Mouse (Mus musculus): ENCODE measurements at regions not wholly inside any gene's neighbourhood (a gene's known extent, or its start where the extent isn't known, plus 50 kb on each side); places are given as distances from the start of the nearest gene placed in this dataset.

DNA sequence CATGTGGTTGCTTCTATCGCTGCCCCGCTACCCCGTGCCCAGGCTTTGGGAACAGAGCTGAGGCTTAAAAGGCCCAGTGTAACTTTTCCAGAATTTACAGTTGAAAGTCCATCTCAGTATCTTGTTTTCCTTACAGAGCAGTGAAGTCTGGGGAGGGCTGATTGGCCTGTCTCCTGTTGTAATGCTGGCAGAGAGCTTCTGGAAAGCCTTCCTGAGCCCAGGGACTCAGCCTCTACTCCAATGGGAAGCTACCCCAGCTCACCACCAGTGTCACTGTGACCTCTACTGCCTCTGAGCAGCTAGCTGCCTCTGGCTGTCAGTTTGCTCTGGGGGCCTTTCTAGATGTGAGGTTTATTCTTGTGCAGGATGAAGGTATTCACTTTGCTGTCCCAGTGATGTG, 87.5 kb downstream of the Kcnrg start:
- no peak for DNase-seq (ENCODE audit: low read depth, low spot score)

DNA sequence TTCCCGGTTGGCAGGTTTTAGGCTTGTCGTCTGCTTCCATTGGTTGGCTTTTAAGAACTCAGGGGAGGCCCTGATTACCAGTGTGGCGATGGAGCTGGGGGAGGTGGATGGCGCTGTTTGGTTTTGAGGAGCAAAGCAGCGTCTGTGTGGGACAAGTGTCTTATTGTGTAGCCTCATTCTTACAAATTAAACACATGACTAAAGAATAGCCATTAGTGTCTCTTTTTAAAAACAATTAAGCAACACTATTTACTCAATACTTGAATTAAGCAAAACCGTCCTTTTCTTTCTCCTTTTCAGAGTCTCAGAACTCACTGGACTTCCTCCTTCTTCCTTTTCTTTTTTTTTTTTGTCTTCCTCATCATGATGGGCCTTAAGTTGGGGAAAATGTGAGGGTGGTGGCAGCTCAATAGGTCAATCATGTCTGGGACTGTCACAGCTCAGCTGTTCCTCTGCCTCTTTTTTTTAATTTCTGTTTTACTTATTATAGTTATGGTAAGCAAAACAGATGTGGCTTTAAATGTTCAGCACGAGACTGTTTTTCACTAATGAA, 89.1 kb downstream of the Kcnrg start:
- no peak for DNase-seq (ENCODE audit: low read depth, low spot score)

GRCm38 (mm10) chr14:61696886-61697554, 89.8 kb downstream of the Kcnrg start:
- DNase-seq (ENCODE audit: low read depth, low spot score), result peak; percentile 89

DNA sequence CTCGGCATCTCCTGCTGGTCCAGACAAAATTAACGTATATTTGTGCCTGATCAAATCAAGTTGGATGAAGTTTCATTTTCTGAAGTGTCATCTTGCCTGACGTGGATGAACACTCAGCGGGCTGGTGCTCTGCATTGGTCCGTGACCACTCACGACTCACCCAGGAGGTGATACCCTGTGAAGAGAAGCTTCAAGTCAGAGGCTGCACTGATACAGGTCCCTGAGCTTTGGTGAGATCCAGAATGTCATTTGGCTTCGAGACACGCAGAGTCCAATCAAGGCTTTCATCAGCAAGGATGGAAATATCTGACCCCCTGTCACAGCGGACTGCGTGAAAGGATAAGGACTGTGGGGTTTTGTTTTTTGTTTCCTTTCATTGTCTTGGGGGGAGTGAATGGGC, 90.4 kb downstream of the Kcnrg start:
- DNase-seq (ENCODE audit: low read depth, low spot score), result peak; percentile 73

DNA sequence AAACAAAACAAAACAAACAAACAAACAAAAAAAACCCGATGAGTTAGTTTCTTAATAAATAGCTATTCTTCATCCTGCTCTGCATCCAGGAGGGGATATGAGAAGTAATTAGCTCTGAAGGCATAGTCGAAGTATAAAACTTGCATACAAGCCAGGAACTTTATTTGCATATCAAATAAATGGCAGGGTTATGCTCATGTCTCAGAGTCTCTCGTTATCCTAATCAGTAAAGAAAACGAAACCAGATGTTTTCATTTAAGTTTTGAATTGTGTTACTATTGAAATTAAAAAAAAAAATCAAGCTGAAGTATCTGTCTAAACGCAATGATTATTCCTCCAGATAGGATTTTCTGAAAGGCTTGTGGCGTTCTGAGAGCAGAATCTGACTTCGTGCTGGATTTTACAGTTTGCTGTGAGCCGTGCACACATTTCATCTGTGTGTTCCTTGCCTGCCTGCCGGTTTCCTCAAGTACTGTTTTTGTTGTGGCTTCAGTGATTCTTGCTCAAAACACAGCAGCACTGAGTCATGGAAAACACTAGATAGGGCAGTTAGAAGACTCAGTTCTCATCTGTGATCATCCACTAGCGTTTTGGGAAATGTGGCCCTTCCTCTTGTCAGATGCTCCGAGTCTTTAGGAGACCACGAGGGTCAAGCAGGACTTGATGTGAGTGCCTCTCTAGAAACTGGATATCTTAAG, 91.2 kb downstream of the Kcnrg start:
- peak; percentile 38 for DNase-seq (ENCODE audit: low read depth, low spot score)

- DNase-seq (ENCODE audit: low read depth, low spot score), result no peak
Measured at GRCm38 (mm10) chr14:61699638-61700037, 92.4 kb downstream of the Kcnrg start.

DNA sequence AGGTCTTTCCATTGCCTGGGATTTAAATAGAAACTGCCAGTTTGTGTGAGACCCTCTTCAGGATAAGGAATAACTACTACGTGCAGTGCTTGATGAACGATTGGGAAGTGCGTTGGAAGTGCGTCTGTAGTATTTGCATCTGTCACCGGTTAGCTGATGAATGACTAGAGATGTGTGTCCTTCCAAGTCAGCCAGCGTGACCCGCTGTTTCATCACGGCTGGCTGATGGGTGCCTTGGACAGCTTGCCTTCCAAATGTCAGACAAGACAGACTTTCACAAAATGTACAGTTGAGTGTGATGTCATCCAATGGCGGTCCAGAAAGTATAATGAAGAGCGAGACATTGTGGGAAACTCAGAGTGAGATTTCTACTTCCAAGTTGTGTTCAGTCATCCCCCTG, 93.9 kb downstream of the Kcnrg start:
- no peak for DNase-seq (ENCODE audit: low read depth, low spot score)

- no peak for DNase-seq (ENCODE audit: low read depth, low spot score)
Measured at GRCm38 (mm10) chr14:61703916-61704315, 96.7 kb downstream of the Kcnrg start.

GRCm38 (mm10) chr14:61706984-61707383, 99.7 kb downstream of the Kcnrg start:
- DNase-seq (ENCODE audit: low read depth, low spot score), result no peak

GRCm38 (mm10) chr14:61708331-61708730, 101.1 kb downstream of the Kcnrg start:
- DNase-seq (ENCODE audit: low read depth, low spot score), result no peak

DNA sequence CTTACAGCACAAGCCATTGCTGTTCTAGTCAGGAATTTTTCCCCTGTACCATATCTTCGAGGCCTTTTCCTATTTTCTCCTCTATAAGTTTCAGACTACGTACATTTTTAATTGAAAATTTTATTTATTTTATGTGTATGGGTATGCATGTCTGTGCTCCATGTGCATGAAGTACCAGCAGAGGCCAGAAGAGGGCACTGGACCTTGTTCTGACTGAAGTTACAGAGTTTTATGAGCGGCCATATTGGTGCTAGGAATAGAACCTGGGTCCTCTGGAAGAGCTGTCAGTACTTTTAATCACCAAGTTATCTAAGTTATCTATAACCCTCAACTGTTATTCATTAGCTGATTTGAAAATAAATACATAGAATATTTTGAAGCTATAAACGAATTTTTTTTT, 108.5 kb downstream of the Kcnrg start:
- DNase-seq (ENCODE audit: low read depth, low spot score), result no peak

DNA sequence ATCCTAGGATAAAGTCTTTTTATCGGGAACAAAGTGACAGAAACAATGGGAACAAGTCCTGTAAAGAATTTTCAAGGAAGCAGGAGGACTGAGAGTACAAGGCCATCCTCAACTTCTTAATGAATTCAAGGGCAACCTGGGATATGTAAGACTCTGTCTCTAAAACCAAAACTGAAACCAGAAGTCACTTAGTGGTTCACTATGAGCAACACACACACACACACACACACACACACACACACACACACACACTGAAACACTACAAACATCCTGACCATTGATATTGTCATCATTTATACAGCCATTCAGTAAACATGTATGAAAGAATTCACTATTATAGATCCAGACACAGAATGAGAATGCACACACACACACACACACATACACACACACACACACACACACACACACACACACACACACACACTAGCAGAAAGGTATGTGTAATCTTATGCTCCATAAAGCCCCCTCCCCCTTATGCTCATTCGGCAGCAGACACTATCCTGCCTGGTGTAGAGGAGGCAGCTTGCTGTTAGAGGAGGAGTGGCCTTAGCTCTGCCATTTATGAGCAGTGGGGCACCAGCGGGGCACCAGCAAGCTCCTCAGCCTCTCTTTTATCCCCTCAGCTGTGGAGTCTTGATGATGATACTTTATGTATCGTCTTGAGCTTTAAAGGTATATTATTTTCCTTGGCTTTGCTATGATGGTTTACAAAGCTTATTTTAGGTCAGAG, 111.3 kb downstream of the Kcnrg start:
- DNase-seq (ENCODE audit: low read depth, low spot score), result peak; percentile 48

DNA sequence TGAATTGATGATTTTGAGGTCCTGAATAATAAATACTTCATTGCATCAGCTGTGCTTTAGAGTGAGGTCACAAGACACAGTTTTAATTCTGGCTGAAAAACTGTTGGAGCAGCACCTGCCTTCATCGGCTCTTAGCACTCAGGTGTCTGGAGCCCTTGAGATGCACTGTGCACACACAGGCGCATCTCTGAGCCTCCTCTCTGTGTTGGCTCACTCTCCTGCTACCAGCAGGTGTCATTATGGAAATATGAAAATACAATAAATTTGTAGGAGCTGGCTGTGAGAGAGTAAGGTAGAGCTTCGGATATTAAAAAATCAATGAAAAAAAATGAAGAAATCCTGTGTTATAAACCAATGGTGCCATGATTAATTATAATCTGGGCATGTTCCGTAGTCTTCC, 114.0 kb downstream of the Kcnrg start:
- DNase-seq (ENCODE audit: low read depth, low spot score), result no peak

GRCm38 (mm10) chr14:61724942-61725341, 117.7 kb downstream of the Kcnrg start:
- no peak for DNase-seq (ENCODE audit: low read depth, low spot score)

DNA sequence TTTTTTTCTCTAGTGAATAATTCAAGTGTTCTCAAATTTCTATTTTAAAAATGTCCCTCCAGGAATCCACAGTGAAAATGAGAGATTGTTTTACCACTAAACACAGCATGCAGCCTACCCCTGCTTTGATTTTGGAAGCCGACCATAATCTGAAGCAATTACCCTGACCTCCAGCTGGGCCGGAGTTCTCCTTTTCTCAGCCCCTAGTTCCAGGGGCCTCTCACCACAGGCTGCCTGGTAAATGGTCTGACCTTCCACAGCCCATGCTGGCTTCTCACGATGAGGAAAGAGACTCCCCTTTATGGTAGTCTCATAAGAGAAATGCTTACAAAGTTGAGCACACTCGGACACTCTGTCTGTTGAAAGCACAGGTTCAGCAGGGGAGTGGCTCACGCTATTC, 121.3 kb downstream of the Kcnrg start:
- no peak for DNase-seq (ENCODE audit: low read depth, low spot score)

DNA sequence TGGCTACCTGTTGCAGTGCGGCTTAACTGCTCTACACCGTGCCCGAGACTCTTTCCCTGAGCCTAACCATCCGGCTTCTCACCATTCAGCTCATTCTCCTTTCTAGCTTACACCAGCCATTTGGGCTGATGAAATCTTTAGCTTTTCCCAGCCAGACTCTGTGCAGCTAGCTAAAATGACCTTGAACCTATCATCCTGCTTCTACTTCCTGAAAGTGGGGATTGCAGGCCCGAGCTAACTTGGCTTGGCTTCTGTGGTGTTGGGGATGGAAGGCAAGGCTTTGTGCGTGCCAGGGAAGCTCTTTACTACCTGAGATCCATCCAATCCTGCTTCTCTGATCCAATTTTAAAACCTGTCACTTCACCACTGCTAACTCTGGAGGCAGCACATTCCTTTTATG, 128.3 kb downstream of the Kcnrg start:
- DNase-seq (ENCODE audit: low read depth, low spot score), result peak; percentile 25

DNA sequence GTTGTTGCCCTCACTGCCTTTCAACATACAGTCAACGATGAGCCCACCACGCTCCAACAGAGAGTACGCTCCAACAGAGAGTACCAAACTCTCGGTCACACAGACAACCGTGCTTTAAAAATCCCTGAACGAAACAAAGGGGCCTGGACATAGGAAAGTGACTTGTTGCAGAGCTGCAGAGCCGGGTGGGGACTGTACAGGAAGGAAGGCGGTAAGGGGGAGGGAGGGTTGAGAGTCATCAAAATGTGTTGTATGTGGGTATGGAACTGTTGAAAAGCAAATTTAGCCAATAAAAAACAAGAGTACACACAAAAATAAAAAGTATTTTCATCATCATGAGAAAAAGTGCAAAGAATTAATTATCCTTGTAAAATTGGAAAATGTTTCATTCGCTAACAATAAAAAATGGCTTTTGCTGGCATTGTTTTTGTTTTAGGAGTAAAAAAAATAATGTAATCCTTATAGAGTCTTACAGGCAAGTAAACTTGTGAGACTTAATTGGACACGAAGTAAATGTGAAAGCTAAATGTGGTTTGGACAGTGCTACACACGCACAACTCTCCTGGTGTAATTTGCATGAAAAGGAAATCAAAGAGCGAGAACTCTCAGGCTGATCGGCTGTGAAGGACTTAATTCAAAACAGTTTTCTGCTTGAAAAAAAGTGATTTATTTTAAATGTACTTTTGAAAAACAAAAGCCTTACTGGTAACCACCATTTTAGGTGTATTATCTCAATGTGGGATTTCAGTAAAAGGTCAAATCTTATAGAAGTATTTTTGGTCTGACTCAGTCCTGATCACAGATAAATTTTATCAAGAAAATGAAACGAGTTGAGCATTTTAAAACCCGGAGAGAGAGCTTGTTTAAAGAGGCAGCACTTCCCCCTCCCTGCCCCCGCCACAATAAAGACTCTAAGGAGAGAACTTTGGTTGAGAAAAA, 129.4 kb downstream of the Kcnrg start:
- peak; percentile 84 for DNase-seq (ENCODE audit: low read depth, low spot score)

DNA sequence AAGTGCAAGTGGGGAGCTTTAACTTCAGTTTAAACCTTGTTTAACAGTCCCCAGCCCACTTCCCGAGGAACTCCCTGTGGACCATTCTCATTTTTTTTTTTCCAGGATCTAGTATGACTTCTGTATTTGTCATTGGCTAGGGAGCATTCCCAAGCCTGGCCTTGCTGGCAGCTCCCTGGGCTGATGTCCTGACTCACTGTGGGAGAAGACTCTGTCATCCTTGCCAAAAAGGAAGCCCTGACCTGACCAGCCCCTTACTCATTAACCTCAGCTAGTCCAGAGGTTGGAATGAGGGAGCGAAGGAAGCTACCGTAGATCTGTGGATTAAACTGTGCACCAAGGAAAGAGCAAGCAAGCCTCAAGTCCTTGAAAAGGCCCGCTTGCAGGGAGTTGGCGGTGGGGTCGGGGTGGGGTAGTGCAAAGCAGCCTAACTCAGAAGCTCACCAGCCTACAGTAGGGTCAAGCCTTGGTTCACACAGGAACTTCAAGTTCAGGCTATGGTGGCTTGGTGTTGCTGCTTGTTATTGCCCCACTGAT, 130.3 kb downstream of the Kcnrg start:
- DNase-seq (ENCODE audit: low read depth, low spot score), result no peak

DNA sequence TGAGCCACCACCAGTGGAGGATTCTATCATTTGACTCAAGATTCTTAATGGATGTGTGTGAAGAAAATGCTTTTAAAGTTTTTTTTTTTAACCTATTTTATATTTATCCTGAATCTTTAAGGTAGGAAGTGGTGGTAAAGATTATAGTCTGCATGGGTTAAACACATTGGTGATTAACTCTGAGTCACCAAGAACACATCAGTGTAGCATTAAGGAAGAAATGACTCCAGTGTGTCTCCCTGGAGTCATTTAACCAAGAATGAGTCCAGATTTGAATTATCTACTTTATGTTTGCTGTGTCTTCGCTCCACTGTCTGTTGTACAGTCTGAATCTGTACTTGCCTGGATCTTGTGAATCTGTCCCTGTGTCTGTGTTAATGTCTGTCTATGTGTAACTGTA, 132.2 kb downstream of the Kcnrg start:
- no peak for DNase-seq (ENCODE audit: low read depth, low spot score)

- DNase-seq (ENCODE audit: low read depth, low spot score), result peak; percentile 43
Measured at GRCm38 (mm10) chr14:61743855-61744408, 136.7 kb downstream of the Kcnrg start.

DNA sequence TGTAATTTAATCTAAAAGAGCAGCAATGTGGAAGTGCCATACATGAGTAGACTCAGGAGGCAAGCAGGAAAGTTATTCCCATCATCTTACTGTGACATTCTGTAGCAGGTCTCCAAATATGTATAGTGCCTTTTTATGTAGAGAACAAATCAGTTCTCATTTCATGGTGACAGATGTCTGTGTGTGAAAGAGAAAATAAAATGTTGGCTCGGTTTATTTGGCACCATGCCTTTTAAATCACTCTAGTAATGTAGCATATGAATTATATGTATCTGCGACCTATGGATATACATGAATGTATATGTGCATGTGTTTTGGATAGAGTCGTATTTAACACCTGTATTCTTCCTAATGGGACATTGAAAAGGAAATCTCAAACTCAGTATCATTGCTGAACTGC, 146.2 kb downstream of the Kcnrg start:
- no peak for DNase-seq (ENCODE audit: low read depth, low spot score)
